Mouse (Mus musculus) CD4-positive, CD25-positive, alpha-beta regulatory T cell, adult 2 months (primary cell): ENCODE results near the gene Tinagl1.

Experiments
- DNase-seq: peaks from one replicate; pipeline ENCODE4 v3.0.0-alpha.2; 2012; ENCODE audit warnings: low read depth, low spot score

Tinagl1 gene

DNA sequence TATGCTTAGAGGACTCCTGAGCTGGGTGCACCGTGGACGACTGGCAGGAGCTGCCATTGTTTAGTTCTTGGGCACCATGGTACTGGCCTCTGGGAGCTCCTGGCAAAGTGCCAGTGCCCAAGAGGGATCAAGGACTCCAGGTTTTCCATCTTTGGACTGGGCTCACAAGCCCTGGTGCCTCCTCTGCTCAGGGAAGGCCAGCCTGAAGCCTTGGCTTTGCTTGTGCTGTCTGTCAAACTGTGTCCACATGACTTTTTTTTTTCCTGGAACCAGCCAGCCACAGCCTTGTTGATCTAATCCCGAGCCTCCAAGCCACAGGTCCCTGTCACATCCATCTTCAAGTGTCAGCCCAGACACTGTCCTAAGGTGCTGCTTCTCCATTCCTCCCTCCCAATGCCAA lies 33.1 kb downstream of the Tinagl1 start:
- DNase-seq = no peak

DNA sequence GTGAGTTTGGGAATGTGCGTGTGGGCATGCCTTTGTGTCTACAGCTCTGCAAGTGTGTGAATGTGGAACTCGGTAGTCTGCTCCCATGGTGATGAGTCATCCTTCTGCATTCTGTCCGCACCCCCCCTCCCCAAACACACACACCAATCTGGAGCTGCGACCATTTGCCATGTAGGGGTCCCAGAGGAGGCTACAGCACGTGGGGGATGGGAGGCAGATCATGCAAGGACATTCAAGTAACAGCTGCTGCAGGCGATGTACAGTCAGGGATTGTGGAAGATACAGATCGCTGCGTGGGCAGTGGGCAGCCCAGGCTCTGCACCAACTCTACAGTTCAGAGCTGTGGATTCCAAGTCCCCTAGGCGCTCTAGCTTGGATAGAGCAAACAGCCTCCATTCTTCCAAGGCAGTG lies 33.9 kb downstream of the Tinagl1 start:
- no peak for DNase-seq

DNA sequence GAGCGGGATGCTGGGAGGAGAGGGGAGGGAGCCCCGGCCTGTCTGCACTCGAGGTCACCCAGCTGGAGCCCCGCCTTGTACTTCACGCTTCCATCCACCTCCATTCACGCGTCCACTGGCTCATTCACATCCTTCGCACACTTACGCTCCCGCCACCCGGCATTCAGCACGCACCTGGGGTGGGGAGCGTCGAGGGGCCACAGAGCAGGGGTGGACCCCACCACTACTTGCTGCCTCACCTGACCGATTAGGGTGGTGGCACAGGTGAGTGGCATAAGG lies 35.8 kb downstream of the Tinagl1 start, which contains the start of gene Hcrtr1:
Hcrtr1 (minus strand) TSS at position 146 of the 279 bp plus-strand sequence.
- DNase-seq = no peak

DNA sequence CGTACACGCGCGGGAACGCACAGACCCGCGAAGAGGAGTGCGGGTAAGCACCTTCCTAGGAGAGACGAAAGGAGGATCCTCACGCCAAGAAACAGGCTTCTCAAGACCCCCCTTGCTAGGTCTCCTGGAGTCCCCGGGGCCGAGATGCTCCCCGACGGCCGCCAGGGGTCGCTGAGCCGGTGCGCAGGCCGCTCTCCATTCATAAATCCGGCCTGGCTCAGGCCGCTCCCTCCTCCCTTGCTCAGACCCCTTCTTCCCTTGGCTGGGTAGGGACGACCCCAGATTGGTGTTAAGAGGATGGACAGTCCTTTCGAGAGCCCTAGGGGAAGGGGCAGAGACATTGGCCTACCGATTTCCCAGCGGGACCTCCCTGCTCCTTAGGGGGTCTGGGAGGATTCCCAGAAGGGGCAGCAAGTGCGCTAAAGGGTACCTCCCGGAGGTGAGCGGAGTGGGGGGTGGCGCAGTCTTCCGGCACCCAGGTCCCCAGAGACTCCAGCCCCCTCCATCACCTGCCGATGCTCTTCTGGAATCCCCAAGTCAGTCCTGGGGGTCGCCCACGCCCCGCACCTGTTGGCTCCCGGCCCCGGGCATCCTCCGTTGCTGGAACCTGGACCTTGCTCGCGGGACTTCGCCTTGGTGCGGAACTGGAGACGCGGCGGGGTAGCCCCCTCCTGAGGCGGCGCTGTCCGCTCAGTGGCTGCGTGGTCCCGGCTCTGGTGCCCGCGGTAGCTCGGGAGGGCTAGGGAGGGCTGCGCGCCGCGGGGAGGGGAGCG lies 36.3 kb downstream of the Tinagl1 start:
- DNase-seq = peak; percentile 62

DNA sequence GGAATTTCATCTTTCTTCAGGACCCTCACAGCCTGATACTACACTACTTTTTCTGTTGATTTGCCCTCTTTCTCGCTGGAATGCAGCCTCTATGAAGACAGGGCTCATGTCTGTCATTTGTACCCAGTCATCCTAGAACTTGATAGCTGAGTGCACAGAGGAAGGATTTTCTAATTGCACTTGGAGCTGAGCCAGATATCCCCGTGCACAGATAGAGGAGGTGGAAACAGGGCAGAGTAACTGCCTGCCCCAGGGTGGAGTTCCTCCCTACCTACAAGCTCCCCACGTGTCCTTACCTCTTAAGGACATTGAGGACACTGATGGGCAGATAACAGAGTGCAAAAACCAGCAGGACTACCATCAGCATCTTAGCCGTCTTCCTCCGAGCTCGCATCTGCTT lies 41.5 kb downstream of the Tinagl1 start:
- no peak for DNase-seq

DNA sequence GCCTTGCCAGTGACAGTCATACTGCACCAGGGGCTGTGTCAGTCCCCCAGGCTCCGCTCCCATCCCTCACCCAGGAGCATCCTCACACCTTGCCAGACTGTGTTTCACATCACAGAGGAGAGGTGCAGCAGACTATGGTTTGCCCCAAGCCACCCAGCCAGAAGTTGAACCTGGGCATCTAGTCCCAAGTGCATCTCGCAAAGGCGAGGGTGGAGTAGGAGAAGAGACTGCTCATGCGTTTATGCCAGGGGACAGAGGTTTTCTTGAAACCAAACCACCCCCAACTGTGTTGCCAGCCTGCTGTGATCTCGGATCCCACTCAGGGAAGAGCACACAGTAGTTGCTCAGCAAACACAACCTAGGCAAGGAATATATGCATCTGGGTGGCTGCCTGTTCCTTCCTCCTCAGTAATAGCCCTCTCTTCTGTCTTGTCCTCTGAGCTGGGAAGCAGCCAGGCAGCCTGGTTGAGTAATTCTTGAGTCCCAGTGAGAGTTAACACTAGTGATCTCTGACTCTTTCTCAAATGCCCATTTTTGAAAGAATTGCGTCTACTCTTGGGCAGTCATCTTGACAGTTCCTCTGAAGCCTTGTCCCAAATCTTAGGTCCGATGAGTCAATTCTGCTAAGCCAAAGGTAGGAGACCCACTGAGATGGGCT lies 43.3 kb downstream of the Tinagl1 start:
- DNase-seq = no peak

DNA sequence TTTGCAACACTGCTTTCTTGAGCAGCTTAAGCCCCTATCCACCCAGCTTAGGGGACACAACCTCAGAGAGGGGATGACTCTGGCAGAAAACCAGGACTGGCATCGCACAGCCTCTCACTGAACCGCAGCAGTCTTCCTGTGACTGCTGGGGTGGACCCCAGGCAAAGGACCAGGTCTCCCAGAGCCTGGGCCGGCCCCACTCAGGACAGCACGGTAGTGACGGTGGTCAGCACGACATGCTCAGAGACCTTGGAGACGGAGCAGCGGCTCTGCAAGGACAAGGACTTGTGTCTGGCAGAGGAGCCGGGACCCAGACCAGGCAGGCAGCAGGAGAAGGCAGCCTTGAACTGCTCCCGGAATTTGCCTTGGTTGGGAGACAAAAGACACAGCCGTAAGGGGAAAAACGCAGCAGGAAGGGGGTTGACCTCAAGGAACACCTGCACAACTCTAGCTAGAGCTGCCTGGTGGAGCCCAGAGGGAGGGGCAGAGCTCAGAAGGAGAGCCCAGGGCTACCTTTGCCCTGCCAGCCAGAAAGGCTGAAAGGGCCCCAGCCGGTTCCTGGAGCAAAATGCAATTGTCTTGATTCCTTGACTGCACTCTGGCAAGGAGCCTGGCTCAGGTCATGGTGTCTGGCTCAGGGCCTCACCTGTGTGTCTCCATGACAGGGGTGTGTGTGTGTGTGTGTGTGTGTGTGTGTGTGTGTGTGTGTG lies 44.1 kb downstream of the Tinagl1 start:
- DNase-seq = no peak

DNA sequence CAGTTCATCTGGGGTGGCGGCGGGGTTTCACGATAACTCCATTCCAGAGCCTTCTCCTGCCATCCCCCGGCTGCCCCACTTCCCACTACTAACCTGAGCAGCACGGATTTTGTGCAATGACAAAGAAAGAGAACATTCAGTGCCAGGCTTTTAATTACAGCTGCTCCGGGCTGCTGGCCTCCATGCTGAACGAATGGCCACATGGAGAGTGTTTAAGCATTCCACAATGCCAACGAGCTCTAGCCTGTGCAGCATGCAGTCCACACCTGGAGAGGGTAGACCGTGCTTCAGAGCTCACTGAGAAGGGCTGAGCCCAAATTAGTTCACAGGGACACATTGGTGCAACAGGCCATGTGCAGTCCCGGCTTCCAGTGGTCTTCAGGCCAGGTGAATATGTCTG lies 44.8 kb downstream of the Tinagl1 start:
- DNase-seq = no peak

DNA sequence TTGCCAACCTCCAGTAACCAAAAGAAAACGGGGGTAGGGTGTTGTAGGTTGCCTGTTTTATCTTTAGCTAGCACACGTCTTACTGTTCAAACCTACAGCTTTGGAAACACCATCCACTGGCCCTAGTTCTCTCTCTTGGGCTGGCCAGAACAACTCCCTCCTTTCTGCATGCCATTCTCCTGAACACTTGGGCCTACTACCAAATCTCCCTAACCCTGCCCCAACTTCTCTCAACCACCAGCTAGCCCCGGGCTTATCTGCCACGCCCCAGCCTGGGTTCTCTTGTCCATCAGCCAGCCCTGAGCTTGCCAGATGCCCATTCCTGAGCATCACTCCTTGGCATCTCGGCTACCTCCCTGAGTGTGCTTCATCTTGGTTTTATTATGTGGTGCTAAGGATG lies 46.0 kb downstream of the Tinagl1 start:
- no peak for DNase-seq

DNA sequence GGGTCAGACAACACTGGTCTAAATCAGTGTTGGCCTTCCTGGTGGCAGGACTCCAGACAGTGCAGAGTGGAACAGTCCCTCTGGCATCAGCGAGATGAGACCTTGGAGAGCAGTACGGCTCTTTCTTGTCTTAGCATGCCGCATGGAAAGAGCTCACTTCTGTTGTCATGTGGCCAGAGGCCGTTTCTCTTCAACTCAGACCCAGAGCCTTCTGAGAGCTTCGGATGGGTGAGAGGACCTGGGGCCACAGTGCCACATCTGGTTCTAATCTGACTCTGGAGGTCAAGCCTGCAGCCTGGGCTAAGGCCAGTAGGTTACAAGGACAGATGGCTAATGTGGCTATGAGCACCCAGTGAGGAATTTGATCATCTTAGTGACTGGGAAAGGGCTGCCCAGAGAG lies 49.0 kb downstream of the Tinagl1 start:
- DNase-seq = no peak

DNA sequence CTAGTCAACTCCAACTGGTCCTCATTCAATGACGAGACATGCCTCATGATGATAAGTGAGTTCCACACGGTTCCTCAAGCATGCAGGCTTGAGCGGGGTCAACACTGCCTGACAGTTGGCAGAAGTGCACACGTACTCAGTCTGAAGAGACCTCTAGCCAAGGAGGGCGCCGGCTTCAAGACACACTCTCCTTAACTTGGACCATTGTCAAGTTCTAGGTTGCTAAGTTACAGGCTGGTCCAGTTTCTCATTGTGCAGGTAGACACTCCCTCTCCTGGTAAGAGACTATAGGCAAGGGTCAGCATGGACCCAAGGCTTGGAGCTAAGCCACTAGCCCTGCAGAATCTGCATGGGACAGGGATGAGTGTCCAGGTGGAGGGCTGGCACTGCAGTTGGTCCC lies 49.8 kb downstream of the Tinagl1 start:
- no peak for DNase-seq

DNA sequence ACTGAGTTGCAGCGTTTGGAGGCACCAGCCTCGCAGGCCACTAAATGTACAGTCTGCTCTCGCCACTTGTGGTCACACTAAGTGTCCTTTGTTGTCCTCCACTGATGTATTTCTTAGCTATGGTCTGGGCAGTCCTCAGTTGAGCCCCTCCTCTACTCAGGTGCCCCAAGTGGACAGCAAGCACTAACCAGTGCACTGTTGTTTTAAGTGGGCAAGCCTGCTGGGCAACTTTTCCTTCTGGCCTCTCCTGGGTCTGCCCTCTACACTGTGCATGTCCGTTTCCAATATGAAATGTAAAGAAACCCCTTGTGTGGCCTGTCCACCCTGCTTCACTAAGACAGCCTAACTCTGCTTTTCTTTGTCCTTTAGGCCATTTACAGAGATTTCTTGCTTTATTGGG lies 50.8 kb downstream of the Tinagl1 start:
- no peak for DNase-seq

DNA sequence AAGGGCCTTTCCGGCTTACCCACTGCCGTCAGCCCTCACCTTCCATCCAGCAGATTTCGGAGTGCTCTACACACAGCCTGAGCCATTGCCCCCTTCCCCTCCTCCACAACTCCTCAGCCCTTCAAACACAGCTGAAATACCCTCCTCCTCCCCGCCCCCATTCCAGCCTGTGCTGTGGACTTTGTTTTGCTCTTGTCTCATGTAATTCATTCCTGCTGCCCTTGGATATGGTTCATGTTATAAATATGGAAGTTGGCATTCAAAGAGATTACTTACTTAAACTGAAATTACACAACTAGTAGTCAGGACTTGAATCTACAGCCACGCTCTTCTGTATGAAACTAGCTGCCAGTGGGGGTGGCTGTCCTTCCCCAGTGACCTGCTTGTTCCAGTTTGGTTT lies 51.9 kb downstream of the Tinagl1 start:
- no peak for DNase-seq

DNA sequence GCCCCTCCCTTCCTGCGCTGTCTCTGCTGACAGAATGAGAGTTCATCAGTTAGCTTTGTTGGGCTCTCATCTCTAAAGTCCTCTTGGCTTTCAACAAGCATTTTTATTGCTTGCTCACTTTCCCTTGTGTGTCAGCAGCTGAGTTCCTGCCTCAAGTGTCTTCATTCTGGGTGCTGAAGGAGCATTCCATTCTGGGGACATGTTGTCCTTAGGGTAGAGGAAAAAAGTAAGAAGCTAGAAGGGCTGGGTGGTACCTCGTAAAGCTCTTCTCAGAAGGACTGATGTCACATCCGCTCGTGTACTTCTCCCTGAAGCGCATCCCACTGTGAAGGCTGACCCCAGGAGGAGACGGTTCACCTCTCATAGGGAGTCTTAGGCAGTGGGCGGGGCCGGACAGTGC lies 53.4 kb downstream of the Tinagl1 start:
- no peak for DNase-seq

DNA sequence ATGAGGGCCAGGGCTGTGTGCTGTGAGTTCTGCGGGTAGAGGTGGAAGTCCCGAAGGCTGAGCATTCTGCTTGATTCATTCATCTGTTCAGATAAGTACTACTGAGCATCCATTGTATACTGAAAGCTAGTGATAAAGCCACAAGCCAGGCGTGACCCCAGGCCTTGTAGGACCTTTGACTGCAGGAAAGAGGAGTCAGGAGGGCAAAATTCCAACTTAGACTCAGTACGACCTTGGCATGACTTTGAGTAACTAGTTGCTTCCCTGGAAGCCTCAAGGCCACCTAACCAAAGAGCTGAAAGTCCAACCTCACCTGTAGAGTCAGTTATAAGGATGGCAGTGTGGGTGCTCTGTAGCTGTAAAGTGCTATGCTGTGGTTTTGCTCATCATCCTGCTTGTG lies 54.2 kb downstream of the Tinagl1 start:
- no peak for DNase-seq
